15 mouse cellular contexts compared by ENCODE assay signal in genomic region chr16:41976897-41977296, GRCm38 (mm10).
"Had no signal": no experiment of that assay in that cellular context is flagged by ENCODE, and none has a peak within 500 bp of the region (broad histone marks: within the 10 kb centered on the region; RNA-seq: fewer than 3 reads in every experiment).

No protein-coding gene starts in this region.

- H3K27ac ChIP-seq: liver, embryonic 12.5 days; liver, embryonic 14.5 days; midbrain, embryonic 13.5 days; midbrain, embryonic 15.5 days; neural tube, embryonic 12.5 days had no signal

- ATAC-seq: liver, embryonic 12.5 days; midbrain, embryonic 13.5 days; midbrain, embryonic 15.5 days had no signal

- DNase-seq: lung, adult 18-20 months; lung, embryonic 14.5 days; lung, postnatal 10 days; lung, postnatal 4 days; retina, postnatal 1 day; spleen, adult 18-20 months; thymus, adult 2 months; thymus, postnatal 25 days; thymus, postnatal 4 days had no signal

- H3K4me1 ChIP-seq: liver, embryonic 12.5 days; megakaryocyte, embryonic 14.5 days; midbrain, embryonic 15.5 days; neural tube, embryonic 12.5 days had no signal

- H3K4me3 ChIP-seq: liver, embryonic 12.5 days; megakaryocyte, embryonic 14.5 days; midbrain, embryonic 13.5 days; midbrain, embryonic 15.5 days; neural tube, embryonic 12.5 days had no signal
